In genomic region chr19:4517483-4517882, GRCm38 (mm10) we compare ENCODE assay signal across 15 mouse cellular contexts. TPM values are rescaled to one million over a fixed set of nuclear protein-coding genes. Genes with fewer than 3 reads are reported as not detected.
DNase-seq lines count a peak whose midpoint lies in the region.
"Had no signal": no experiment of that assay in that cellular context is flagged by ENCODE, and none has a peak within 500 bp of the region (broad histone marks: within the 10 kb centered on the region; RNA-seq: fewer than 3 reads in every experiment).

No protein-coding gene starts in this region.

- peak; percentile 28 for DNase-seq in gastrocnemius, postnatal 25 days
- DNase-seq in gastrocnemius, postnatal 36 days: no peak
- DNase-seq in MN1 (ENCODE audit: low spot score): peak; percentile 24
- DNase-seq in brain, adult 2 months (ENCODE audit: low read depth, low spot score): peak; percentile 33
- DNase-seq in skeletal muscle tissue, adult 2 months (ENCODE audit: low read depth, low spot score): peak; percentile 75
- DNase-seq in thymus, postnatal 14 days: no peak
- DNase-seq in cerebellum, postnatal 4 days (ENCODE audit: low spot score in 2 of 2): no peak
- DNase-seq: cerebellum, adult 2 months; heart, adult 2 months; kidney, postnatal 10 days; layer of hippocampus, adult 9-11 months; thymus, adult 2 months had no signal

- intact Hi-C loops in gastrocnemius, postnatal 36 days (cut with DNase I): no loop called here

RNA-seq across cellular contexts. Expression of gene Pcx, which starts 7.2 kb away (rescaled TPM):
- 10 to 100 TPM; 44.6 to 59.3 TPM for total RNA-seq in gastrocnemius, postnatal 25 days (2021)
- 10 to 100 TPM; 62.5 to 63.4 TPM for total RNA-seq in gastrocnemius, postnatal 36 days (2021)
- total RNA-seq: monocyte, adult 5-6 weeks had no signal

RNA-seq across cellular contexts. Expression of gene 2010003K11Rik, which starts 19.1 kb away (rescaled TPM):
- under 1 TPM in 1 of 2 experiments, not detected in 1; 0.99 TPM for total RNA-seq in gastrocnemius, postnatal 25 days (2021)
- not detected for total RNA-seq in gastrocnemius, postnatal 36 days (2021)
- total RNA-seq: heart, adult 2 months; left cerebral cortex, postnatal 25 days; megakaryocyte, adult 5-6 weeks; monocyte, adult 5-6 weeks had no signal

RNA-seq across cellular contexts. Expression of gene Syt12, which starts 40.2 kb away (rescaled TPM):
- total RNA-seq in gastrocnemius, postnatal 25 days (2021): 1 to 10 TPM; 6.5 to 8.5 TPM
- total RNA-seq in gastrocnemius, postnatal 36 days (2021): 1 to 10 TPM; 8.5 to 8.6 TPM
- total RNA-seq: megakaryocyte, adult 5-6 weeks; monocyte, adult 5-6 weeks had no signal

Comparison
In these comparisons a context has a peak if more than half of its experiments do, and no peak if none do; other contexts are left out.
1. DNase-seq: peak in gastrocnemius, postnatal 25 days (single experiment), MN1 (single experiment), brain, adult 2 months (single experiment) and skeletal muscle tissue, adult 2 months (single experiment); none in gastrocnemius, postnatal 36 days (0 of 2), thymus, postnatal 14 days (single experiment) and cerebellum, postnatal 4 days (0 of 2).